Mouse (Mus musculus): ENCODE data around the gene Frmd5.

Gene Frmd5

DNA sequence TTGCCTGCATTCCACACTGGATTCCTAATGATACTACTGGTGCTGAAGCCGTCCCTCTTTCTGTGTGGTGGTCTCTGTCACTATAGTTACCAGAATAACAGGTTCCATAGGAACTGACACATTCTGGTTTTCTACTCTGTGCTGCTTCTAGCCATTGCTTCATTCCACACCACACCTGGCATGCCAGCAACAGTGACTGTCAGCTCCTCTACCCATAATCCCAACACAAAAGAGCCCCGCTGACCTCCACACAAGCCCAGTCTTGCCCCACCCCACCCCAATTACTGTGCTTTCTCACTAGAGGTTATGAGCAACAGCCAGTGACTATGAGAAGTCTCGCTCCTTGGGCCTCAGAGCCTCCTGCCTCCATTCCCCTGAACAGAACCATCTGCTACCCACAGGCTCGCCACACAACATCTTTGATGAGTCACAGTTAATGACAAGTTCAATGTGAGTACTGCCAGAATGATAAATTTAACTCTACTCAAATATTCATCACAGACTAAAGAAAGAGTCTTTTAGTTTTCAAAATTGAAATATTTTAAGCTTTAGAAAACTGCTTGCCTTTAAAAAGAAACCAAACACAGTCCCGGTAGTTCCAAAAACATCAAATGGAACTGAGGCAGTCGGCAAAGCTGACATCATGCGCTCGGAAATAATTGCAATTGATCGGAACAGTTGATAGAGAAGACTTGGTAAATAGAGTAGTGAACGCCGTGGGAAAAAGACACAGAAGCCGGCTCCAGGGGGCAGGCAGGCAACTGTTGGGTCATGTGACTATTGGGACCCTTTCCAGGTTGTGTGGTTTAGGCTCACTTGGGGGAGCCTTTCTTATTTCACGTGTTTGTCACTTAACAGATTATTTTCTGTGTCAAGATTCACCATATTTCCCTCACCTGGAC is 185.4 kb downstream of the Frmd5 start:
- no peak for DNase-seq (ENCODE audit: low read depth, low spot score)

DNA sequence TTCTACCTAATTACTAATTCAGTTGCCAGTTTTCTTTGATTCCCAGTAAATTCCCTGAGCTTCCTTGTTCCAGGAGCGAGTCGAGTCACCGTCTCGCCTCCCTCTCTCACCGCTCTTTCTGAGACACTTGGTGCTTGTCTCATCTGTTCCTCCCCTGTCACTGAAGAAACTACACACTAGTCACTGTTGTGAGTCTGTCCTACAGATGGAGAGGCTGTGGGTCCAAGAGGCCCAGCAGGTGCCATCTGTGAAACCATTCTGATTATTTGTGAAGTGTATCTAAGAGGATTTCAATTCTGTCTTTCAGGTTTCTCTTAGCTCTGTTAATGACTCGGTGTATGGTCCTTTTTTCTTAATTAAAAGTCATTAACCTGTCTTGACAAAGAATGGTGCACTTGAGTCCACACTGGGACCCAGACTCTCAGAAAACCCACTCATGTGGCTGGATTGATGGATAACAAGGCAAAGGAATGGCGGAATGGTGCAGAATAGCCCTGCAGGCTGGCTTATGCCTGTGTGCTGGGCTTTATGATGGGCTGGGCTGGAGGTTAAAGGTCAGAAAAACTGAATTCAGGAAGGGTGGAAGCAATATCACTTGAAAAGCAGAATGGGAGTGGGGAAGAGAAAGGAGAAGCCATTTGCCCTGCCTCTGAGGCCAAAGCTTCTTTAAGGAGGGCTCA is 186.2 kb downstream of the Frmd5 start:
- no peak for DNase-seq (ENCODE audit: low read depth, low spot score)

DNA sequence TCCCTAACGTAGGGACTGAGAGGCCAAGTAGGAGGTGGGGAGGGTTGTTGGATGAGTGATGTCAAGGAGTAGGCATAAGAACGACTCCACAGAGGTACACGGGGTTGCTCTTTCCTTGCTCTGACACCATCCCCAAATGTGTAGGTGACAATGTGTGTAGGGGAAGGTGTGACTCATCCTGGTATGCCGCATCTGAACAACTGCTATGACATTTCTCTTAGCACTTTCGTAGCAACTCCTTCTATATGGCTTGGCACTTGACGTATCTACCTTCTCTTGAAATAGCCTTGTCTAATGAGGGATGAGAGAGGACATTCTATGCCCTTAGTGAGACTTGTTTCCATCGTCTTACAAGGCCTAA is 191.7 kb downstream of the Frmd5 start:
- no peak for DNase-seq (ENCODE audit: low read depth, low spot score)

DNA sequence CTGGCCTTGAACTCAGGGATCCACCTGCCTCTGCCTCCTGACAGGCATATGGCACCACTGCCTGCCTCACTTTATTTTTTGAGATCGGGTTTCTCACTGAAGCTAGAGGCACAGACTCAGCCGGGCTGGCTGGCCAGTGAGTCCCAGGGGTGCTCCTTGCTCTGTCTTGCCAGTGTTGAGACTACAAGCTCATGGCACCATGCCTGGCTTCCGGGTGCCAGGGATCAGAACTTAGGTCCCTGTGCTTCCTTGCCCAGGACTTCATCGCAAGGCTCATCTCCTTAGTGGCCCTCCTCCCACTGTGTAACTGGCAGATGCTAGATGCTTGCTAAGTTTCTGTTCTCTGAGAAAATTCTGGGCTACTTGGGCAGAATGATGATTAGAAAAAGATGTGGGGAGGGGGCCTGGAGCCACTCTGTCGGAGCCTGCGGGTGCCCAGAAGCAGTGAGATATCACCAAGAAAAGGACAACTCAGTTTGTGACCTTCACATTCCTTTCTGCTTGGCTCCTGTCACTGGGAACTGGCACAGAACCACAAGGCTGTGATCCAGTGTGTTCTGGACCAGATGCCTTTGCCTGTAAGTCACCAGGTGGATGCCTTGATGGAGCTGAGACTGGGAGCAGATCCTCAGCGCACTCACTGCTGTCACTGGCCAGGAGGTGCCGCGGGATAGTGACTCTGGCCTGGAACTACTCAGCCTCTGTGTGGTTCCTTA is 192.2 kb downstream of the Frmd5 start:
- no peak for DNase-seq (ENCODE audit: low read depth, low spot score)

DNA sequence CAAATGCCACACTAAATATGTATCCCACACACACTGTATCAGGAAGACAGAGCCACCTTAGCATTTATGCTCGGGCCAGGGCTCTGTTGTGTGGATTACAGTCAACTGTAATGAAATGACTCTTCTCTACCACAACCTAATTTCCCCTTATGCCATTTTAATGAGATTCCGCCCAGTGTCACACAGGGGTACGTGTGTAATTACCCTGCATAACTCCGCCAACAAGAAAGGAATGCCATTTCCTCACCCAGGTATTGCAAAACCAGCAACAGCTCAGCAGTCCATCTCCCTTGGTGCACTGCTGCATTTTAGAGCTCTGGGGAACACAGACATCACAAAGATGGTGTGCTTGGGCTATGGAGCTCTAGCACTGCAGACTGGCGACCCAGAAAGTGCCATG is 194.8 kb downstream of the Frmd5 start:
- no peak for DNase-seq (ENCODE audit: low read depth, low spot score)

DNA sequence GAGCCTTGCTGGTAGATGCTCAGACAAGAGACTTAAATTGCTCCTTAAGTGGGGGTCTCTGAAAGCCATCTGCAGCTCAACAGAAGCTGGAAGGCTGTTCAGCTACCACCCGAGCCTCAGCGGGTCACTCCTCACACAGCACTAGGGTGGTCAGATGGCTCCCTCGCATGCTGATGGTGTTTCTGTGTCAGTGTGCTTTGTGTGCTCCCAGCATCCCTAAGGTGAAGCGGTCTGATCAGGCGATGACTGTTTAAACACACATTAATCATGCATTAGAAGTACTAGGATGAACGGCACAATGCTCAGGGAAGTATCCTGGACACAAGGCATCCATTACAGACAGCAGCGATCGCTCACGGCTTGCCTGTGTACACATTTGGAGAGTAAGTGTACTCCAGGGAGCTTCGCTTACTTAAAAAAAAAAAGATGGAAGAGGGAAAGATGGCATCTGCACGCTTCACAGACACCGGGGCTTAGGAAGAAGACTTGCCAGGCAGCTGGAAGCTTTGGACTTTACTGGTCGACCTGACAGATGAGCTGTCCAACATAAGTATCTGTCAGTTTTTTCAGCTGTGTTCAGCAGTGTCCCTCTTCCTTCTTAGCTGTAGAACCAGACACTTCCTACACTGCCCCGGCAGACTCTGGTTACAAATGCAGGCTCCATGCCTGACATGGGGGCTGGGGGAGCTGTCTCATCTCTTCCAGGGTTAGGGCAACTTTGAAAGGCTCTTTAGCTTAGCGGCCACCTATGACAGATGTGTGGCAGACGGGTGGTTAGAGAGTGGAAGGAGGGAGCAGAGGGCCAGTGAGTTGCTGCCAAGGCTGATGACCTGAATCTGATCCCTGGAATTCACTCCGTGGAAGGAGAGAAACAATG is 196.6 kb downstream of the Frmd5 start:
- DNase-seq (ENCODE audit: low read depth, low spot score), result no peak

DNA sequence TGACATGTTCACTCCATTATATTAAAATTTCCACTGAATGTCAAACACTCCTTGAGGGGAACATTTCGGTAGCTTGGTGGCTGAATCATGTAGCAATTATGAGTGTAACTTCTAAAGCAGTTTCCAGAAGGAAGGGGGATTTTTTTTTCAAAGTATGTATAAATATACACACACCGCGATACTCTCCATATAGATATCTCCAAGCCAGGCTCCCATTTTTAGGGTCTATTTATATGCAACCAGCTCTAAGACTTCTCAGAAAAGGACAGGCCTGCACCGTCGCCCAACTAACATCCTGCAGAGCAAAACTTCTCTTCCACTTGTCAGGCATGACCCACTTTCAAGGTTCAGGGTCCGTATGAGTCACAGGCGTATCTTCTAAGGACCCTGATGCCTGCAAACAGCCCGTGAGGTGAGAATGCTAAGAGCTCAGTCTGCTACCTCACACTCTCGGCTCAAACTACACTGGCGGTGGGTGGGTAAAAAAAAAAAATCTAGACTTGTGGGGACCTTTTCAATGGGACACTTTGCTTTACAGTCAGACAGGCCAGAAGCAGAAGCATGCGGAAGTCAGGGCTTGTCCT is 197.7 kb downstream of the Frmd5 start:
- DNase-seq (ENCODE audit: low read depth, low spot score), result no peak

DNA sequence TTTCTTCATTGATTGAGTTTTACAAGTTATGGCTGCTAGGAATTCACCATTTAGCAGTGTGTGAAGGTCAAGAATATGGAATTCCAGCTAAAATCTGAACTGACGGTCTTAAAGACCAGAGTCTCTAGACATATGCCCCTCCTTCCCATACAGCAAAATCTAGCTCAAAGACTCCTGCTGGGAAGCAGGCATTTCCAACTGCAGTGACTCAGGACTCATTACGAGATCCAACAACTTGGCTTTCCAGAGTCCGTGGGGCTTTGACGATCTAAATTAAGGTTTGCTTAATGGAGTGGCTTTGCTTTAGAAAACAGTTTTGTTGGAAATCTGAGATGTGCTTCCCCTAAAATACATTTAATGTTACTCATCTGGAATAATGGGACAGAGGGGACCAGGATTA is 204.5 kb downstream of the Frmd5 start:
- no peak for DNase-seq (ENCODE audit: low read depth, low spot score)

DNA sequence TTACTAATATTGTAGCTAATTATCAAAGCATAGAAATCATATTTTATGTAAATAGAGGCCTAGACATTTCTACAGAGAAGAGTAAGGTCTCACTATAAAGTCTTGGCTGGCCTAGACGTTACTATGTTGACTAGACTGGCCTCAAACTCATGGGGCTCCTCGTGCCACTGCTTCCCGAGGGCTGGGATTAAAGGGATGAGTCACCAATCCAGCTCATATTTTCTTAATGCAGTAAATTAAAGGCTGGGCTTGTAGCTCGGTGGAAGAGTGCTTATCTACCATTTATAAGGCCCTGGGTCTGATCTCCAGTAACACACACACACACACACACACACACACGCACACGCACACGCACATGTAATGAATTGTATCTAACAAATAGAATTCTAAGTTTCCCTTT is 205.3 kb downstream of the Frmd5 start:
- no peak for DNase-seq (ENCODE audit: low read depth, low spot score)

DNA sequence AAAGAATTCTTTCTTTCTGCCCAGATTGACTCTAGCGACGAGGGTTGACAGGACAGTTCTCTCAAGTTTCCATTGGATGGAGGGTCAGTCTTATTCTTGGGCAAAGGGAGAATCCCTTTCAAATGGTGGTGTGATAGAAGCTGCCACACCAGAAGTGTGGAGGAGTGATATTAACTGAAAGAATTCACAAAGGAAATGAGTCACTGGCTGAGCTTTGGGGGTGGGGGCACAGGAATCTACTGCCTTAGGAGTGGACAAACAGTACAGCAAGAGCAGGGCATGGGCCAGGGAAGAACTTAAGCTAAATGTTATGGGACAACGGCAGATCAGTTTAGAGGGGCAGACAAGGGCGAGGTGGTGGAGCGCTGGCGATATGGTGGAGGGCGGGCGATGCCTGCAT is 206.2 kb downstream of the Frmd5 start:
- no peak for DNase-seq (ENCODE audit: low read depth, low spot score)

DNA sequence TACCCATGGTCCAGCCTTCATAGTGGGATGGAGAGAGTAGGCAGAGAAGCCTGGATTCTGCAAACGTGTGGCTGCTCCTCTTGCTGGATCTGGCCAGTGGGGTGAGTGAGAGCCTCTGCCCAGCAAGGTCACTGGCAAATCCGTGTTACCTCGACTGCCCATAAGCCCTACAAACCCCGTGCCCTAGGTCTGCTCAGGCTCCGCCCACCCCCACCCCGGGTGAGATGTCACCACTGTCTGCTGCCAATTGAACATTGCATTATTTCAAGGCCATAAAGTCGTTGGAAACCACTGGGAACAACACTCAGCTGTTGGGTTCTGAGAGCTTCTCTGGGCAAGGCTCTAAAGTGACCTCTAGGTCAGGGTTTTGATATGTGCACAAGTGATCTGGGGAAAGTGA is 208.6 kb downstream of the Frmd5 start:
- DNase-seq (ENCODE audit: low read depth, low spot score), result no peak

DNA sequence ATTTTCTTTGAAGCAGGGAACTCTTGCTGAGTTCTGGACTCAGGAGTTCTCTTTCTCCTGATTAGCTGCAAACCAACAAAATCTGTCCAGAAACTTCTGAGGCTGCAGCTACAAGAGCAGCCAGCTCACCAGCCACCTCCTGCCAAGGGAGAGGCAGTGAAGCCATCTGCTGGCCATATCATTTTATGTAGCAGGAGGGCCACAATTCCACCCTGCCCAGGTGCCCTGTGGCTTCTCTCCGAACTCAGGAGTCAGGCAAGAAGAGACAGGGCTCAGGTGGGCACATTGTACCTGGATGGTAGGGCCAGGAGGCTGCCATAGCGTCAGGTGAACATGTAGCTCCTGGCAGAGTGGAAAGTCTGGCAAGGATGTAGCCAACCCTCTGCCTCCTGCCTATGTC is 210.3 kb downstream of the Frmd5 start:
- DNase-seq (ENCODE audit: low read depth, low spot score), result no peak

DNA sequence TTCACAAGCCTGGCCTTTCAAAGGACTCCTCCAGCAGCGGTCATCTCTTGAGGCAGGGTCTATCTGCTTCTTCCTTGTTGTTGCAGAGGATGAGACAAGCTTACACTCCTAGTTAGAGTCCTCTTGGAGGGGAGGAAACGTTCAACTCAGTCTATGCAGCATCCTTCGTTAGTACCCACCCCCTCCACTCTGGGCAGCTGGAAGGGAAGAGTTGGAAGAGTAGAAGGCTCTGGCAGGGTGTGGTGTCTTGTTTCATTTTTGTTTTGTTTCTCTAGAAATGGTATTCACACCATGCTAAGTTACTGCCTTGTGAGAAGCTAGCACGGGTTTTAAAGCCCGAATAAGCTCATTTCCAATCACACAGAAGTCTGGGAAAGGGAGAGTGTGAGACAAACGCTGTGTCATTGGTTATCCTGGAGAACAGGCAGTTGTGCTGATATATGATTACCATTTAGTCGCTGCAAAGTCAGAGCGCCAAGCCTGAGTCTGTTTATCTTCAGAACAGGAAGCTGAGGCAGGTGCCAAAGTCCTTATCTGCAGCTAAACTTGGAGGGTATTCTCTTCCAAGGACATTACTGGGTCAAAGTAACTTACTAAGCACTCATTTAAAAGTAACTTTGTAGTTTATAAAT is 212.1 kb downstream of the Frmd5 start:
- no peak for DNase-seq (ENCODE audit: low read depth, low spot score)

DNA sequence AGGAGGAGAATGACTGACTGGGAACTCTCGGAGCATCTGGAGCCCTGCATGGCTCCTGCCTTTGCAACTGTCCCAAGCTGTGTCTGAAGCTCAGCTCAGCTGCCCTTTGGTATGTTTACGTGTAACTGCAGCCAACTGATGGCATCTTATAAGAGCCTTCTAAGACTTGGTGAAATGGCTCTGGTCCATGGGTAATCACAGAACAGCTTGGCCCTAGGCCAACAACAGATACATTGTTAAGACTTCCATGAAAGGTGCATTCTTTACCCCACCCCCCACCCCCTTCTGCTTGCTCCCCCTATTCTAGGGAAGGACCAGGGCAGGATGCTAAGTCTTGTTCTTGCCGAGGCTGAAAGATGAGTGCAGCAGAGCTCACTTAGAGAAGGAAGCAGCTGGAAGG is 212.8 kb downstream of the Frmd5 start:
- DNase-seq (ENCODE audit: low read depth, low spot score), result no peak

DNA sequence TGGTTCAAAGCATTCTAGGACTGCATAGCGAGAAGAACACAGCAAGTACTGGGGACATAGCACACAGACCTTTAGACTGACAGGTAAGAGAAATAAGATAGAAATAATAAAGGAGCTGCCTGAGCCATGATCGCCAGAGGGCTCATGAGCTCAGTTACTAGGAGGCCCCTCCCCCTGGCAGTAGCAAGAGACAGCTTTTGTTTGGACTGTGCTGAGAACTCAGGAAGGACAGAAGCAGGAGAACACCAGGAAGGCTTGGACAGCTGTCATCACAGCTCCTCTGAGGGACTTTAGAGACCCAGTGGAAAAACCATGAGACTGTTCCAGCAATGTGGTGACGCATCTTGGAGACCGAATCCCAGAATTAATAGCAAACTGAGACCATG is 218.6 kb downstream of the Frmd5 start:
- DNase-seq (ENCODE audit: low read depth, low spot score), result no peak

DNA sequence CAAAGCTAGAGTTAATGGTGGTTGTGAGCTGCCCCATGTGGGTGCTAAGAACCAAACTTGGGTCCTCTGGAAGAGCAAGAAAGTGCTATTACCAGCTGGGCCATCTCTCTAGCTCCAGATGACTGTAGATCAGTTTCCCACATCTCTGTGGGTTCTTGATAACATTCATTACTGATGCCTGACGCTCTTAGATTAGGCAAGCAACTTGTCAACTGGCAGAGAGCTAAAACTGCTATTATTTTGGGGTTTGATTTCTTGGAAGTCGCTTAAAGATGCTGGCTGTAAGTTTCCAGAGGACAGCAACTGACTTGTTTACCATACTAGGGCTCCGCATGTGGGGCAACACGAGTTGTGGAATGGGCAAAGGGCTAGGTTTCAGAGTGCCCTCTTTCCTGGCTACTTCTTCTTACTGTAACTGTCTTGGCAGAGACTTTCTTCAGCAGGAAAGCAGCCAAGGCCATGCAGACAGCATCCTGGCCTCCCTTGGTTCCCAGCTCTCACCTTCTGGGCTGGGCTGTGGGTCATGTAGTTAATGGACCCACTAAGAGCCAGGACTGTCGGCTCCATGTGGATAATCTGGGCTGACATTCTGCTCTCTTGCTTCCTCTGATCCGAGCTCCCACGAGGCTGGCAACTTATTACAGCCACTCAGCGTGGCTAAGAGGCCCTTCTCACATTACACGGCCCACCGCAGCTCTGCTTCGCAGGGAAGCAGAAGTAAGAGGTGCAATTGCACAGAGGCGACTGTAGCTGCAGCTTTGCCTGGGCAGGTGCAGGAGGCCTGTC is 219.2 kb downstream of the Frmd5 start:
- no peak for DNase-seq (ENCODE audit: low read depth, low spot score)

DNA sequence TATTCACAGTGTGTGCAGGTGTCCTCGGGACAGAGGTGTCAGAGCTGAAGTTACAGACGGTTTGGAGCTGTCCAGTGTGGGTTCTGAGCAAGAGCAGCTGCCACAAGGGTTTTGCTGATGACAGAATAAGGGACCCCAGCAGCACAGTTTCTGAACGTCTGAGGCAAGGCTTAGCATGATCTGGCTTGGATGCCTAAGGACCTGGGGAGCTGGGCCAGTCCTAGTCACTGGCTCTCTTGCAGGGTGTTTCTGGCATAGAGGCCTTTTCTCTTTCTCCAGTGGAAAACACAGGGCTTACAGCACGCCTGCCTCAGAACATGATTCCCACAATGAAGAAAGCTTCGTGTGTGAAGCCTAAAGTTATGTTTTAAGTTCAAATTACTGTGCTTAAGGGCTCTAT is 222.2 kb downstream of the Frmd5 start:
- no peak for DNase-seq (ENCODE audit: low read depth, low spot score)

DNA sequence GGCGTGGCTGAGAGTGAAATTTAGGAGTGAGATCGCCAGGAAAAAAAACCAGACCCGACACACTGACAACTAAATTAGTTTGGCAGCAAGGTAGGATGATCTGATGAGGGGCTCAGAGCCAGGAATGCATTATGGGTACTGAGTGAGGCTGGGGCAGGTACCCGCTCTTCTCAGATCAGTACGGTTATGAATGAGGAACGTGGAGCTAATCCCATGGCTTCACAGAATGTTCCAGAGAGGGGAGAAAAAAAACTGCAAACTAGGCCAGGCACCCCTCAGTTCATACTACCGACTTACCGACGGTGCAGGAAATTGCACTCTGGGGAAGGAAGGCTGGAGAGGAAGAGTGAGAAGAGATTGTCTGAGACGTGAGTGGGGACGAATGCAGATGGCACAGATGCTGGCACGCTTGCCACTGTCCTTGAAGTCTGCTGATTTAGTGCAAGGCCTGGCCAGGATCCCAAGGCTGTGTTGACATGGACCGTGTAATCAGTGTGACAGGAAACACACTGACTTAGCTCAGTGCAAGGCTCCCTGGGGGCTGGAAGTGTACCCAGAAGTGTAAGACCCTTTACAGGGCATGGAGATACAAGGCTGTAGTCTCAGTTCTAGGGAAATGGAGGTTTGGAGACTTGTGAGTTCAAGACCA is 223.3 kb downstream of the Frmd5 start:
- DNase-seq (ENCODE audit: low read depth, low spot score), result no peak

DNA sequence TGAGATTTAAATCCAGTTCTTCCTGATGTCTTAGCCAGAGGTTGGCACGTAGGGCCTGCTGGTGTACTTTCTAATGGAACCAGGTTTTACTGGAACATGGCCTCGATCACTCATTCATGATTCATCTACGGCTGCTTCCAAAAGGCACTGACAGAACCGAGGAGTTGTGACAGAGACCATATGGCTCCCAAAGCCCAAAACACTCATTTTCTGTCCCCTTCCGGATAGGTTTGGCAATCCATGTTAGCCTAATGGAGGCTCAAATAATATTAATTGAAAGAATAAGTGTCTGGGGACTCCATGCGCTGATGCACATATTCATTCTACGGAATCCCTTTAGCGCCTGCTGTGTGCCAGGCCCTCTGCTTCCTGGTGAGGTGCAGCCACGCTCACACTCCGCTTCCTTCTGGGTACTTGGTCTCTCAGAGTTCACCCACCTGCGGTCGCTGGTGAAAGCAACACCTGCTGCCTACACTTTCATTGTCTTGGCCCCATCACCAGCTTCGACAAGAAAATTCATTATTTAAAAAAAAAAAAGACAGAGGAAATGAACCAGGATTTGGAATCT is 224.0 kb downstream of the Frmd5 start:
- no peak for DNase-seq (ENCODE audit: low read depth, low spot score)
